Mouse (Mus musculus) olfactory bulb, adult 2 months (tissue): ENCODE data around the gene Jazf1.

Experiments
- CTCF ChIP-seq: fragments of 200-500 bp; IDR thresholded peaks from 2 replicates; pipeline ENCODE4 v1.5.1; 2012; ENCODE audit warnings: low read depth, mild to moderate bottlenecking, low read length, moderate library complexity; ENCODE audit not compliant: insufficient read depth
- POLR2A ChIP-seq: fragments of 200-500 bp; IDR thresholded peaks from 2 replicates; pipeline ENCODE4 v1.6.1; 2012; ENCODE audit warnings: mild to moderate bottlenecking, low read depth, low read length, moderate library complexity; ENCODE audit not compliant: insufficient read depth

DNA sequence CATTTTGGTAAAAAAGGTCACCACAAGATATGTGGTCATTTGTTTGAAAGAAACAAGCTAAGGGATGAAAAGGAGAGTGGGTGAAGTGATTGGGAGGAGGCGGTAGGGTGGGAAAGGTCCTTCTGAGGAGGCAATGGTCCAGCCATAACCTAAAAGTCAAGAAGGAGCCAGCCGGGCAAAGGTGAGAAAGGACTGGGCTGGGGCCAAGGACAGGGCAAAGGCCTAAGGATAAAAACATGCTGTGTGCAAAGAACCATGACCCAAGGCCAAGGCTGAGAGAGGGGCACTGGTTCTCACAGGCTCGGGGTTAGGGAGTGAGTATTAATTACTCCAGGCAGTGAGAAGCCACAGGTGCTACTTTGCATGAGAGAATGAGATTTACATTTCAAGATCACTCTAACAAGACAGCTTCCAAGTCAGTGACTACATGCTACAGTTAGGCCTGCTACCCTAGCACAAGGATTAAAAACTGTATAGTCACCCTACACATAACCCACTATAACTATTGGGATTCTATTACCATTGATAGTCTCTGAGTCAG is 151.5 kb downstream of the Jazf1 start:
- no peak for TF ChIP-seq CTCF
- TF ChIP-seq POLR2A = no peak
